Mouse (Mus musculus): Measurements from ENCODE around the gene Cdh4.

GRCm38 (mm10) chr2:179802411-179802810, 360.2 kb downstream of the Cdh4 start:
- TF ChIP-seq CTCF (IDR thresholded peaks at IDR 0.05; ENCODE audit: low read depth, low read length) (no peak), POLR2AphosphoS5 (IDR thresholded peaks at IDR 0.05; ENCODE audit: insufficient replicate concordance, low read depth, low read length) (no peak), GATA1 (IDR thresholded peaks at IDR 0.05; ENCODE audit: borderline replicate concordance, low read length) (no peak), TAL1 (conservative IDR thresholded peaks at IDR 0.05; ENCODE audit: low read depth, low read length) (no peak), GATA2 (IDR thresholded peaks at IDR 0.05; ENCODE audit: borderline replicate concordance, low read depth, low read length) (no peak)
